Mouse (Mus musculus) C2C12 (cell line): ENCODE measurements around the gene Psd. TPM values are rescaled to one million over a fixed set of nuclear protein-coding genes. Genes with fewer than 3 reads are reported as not detected.

Experiments used
- H3K27me3 ChIP-seq: one replicate; pipeline ENCODE4 v1.6.1; 2011; ENCODE audit not compliant: control insufficient read depth, insufficient read depth, insufficient read length
- H3K36me3 ChIP-seq: one replicate; pipeline ENCODE4 v1.6.1; 2011; ENCODE audit not compliant: control insufficient read depth, insufficient read depth
- H3K4me3 ChIP-seq: one replicate; pipeline ENCODE4 v1.5.1; 2011; ENCODE audit warnings: mild to moderate bottlenecking, control low read depth; ENCODE audit not compliant: poor library complexity, insufficient read depth, severe bottlenecking
- H3K79me2 ChIP-seq: one replicate; pipeline ENCODE4 v1.6.1; 2011; ENCODE audit not compliant: control insufficient read depth, insufficient read depth
- H3K79me3 ChIP-seq: one replicate; pipeline ENCODE4 v1.6.1; 2011; ENCODE audit warnings: low read depth, control low read depth
- H3ac ChIP-seq: one replicate; pipeline ENCODE3; 2011; ENCODE audit warnings: low read depth; ENCODE audit not compliant: control insufficient read depth, insufficient read length
- CEBPB ChIP-seq: IDR thresholded peaks from one replicate; pipeline ENCODE4 v1.6.1; 2011; ENCODE audit warnings: low read depth, mild to moderate bottlenecking, control low read depth, moderate library complexity
- CTCF ChIP-seq: IDR thresholded peaks from one replicate; pipeline ENCODE4 v1.5.1; 2011; ENCODE audit not compliant: control insufficient read depth, insufficient read depth, insufficient read length
- FOSL1 ChIP-seq: IDR thresholded peaks from one replicate; pipeline ENCODE4 v1.8.0; 2011; ENCODE audit warnings: mild to moderate bottlenecking, low read length; ENCODE audit not compliant: poor library complexity, insufficient read depth, severe bottlenecking
- MAX ChIP-seq: IDR thresholded peaks from one replicate; pipeline ENCODE4 v1.6.1; 2011; ENCODE audit warnings: mild to moderate bottlenecking, control low read depth
- MYOD1 ChIP-seq: IDR thresholded peaks from one replicate; pipeline ENCODE4 v1.6.1; 2011; ENCODE audit warnings: low read depth; ENCODE audit not compliant: control insufficient read depth, insufficient read length
- MYOG ChIP-seq: IDR thresholded peaks from one replicate; pipeline ENCODE4 v1.6.1; 2011; ENCODE audit not compliant: control insufficient read depth, insufficient read length; ENCODE audit errors: extremely low read depth
- USF1 ChIP-seq: IDR thresholded peaks from one replicate; pipeline ENCODE4 v1.6.1; 2011; ENCODE audit warnings: low read depth, mild to moderate bottlenecking, control low read depth, moderate library complexity
- long read RNA-seq, 2 experiments: library from polyadenylated mRNA; unstranded; transcript quantifications; one replicate each; pipeline ENCODE4 v2.0.0; 2019 to 2020
- polyA plus RNA-seq: library from polyadenylated mRNA; unstranded; fragments of >200 nt; fragmentation: generic; extraction: Trizol; gene quantifications from one replicate; pipeline ENCODE4 v1.2.1, GENCODE M21; 2012; ENCODE audit warnings: missing spikeins

The Psd gene
- 11.8 TPM for polyA plus RNA-seq
- long read RNA-seq, experiment 1, partial matches to known transcripts, result 1 of 6 reads
- long read RNA-seq, experiment 1, other reads (novel, unspliced or antisense), result 5 of 6 reads
- long read RNA-seq, experiment 2, partial matches to known transcripts, result 0 of 9 reads
- long read RNA-seq, experiment 2, other reads (novel, unspliced or antisense), result 9 of 9 reads

GRCm38 (mm10) chr19:46326756-46327305 is at the start of gene Psd:
Gene Psd (minus strand): TSS chr19:46327156.
- Histone ChIP-seq H3K4me3 (peak within 1 kb of the TSS; percentile 52), H3K27me3 (peaks cover 26% of the 10 kb centered on the region), H3K36me3 (no peaks in the 10 kb centered on the region), H3K79me3 (no peaks in the 10 kb centered on the region), H3K79me2 (no peaks in the 10 kb centered on the region), H3ac (peak within 1 kb of the TSS; percentile 80)
- TF ChIP-seq MYOG (no peak), MAX (no peak), USF1 (no peak), MYOD1 (no peak), CEBPB (no peak), FOSL1 (no peak), CTCF (no peak)

- H3K36me3 ChIP-seq, result peaks cover 34% of the 10 kb centered on the region
Observed at GRCm38 (mm10) chr19:46375891-46376290, 48.9 kb upstream of the Psd start.

DNA sequence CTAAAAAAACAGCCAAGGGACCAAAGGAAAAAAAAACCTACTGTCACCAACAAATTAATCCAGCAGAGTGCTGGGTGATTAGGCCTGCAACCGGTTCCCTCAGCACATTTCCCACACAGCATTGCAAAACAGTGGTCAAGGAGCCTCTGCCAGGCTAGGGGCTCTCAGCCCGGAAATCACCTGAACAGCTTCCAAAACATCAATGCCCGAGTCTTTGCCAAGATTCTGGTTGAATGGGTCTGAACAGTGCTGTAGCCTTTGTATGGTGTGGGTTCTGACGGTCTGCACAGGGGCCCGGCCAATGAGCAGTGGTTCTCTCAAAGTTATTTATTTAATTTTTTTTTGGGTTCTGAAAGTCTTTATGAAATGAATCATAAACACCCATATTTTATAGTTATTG is 48.5 kb upstream of the Psd start:
- no peak for TF ChIP-seq MYOG
- no peak for TF ChIP-seq CEBPB
- no peak for TF ChIP-seq MYOD1
- no peak for TF ChIP-seq CTCF
- no peak for TF ChIP-seq USF1
- no peak for TF ChIP-seq FOSL1
- TF ChIP-seq MAX, result no peak
- no peak overlapping the region for H3K4me3 ChIP-seq
- peaks cover 32% of the 10 kb centered on the region for H3K36me3 ChIP-seq
- H3K79me3 ChIP-seq, result no peaks in the 10 kb centered on the region
- no peak overlapping the region for H3ac ChIP-seq
- no peaks in the 10 kb centered on the region for H3K79me2 ChIP-seq
- no peaks in the 10 kb centered on the region for H3K27me3 ChIP-seq

More at GRCm38 (mm10) chr19:46375891-46376290, 48.9 kb upstream of the Psd start:
- H3K4me3 ChIP-seq, result no peak overlapping the region
- no peak for TF ChIP-seq CTCF
- no peak for TF ChIP-seq MAX
- no peak for TF ChIP-seq CEBPB
- no peak for TF ChIP-seq USF1
- no peak for TF ChIP-seq MYOG
- no peak for TF ChIP-seq FOSL1
- TF ChIP-seq MYOD1, result no peak
- H3K79me2 ChIP-seq, result no peaks in the 10 kb centered on the region
- H3K79me3 ChIP-seq, result no peaks in the 10 kb centered on the region
- no peak overlapping the region for H3ac ChIP-seq
- H3K27me3 ChIP-seq, result no peaks in the 10 kb centered on the region

- H3K27me3 ChIP-seq, result no peaks in the 10 kb centered on the region
- TF ChIP-seq CTCF (no peak), USF1 (no peak)
- H3K79me3 ChIP-seq, result no peaks in the 10 kb centered on the region
- peaks cover 23% of the 10 kb centered on the region for H3K36me3 ChIP-seq
- H3K4me3 ChIP-seq, result no peak overlapping the region
- no peak overlapping the region for H3ac ChIP-seq
- H3K79me2 ChIP-seq, result no peaks in the 10 kb centered on the region
Observed at GRCm38 (mm10) chr19:46374477-46375088, 47.6 kb upstream of the Psd start.

DNA sequence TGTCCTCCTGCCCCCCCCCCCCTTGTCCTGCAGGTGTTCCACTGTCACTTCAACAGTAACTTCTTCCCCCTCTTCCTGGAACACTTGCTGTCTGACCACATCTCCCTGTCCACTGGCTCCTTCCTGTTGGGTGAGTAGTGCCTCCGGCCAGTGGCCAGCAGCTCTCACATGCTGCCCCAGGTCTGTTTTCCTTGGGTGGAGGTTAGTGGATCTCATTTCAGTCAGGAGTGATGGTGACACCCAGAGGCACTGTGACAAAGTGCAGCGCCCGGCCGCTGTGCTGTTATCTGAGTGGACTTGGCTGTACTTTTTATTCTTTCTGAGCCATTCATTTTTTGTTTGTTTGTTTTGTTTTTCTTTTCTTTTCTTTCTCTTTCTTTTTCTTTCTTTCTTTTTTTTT is 42.2 kb upstream of the Psd start:
- no peaks in the 10 kb centered on the region for H3K27me3 ChIP-seq
- no peak overlapping the region for H3ac ChIP-seq
- TF ChIP-seq CTCF (peak; percentile 64), CEBPB (no peak)
- H3K4me3 ChIP-seq, result no peak overlapping the region
- no peaks in the 10 kb centered on the region for H3K36me3 ChIP-seq
- no peaks in the 10 kb centered on the region for H3K79me3 ChIP-seq
- no peaks in the 10 kb centered on the region for H3K79me2 ChIP-seq
